Mouse (Mus musculus) CH12F3 (cell line): Measurements from ENCODE around the gene Procr.

Experiments
- in situ Hi-C: fragments of 300-500 bp; cut with MboI; formaldehyde crosslinking; loops from 2 replicates; pipeline ENCODE4 v1.14.3; 2020; ENCODE audit warnings: low sequenced_read_pairs

Gene Procr

DNA sequence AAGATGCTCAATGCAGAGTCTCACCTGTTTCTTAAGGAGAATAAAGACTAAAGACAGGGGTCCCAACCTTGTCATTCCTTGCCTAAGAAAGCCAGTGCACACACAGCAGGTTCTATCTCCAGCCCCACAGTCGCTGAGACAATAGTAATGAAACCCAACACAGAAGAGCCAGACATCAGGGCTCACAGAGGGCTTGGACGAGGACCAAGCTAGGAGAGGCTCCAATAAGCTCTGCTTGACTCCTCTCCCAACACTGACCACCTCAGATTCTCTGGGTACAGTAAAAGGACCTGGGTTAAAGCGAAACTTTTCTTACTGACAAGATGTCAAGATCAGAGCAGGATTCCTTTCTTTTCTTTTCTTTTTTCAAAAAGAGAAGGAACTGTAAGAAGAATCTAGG lies 47.7 kb downstream of the Procr start:
- in situ Hi-C loops = no loop called here

DNA sequence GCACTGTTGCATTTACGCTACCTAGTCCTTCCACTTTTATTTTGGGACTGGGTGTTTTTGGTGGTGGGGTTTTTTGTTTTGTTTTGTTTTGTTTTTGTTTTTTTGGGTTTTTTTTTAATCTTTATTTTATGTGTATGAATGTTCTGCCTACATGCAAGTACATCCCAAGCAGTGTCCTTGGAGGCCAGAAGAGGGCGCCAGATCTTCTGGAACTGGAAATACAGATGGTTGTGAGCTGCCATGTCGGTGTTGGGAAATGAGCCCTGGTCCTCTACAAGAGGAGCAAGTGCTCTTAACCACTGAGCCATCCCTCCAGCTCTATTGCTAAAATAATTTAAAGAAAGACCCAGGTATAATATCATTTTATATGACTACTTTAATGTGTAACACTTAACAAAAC lies 51.8 kb downstream of the Procr start:
- in situ Hi-C loops = no loop called here

DNA sequence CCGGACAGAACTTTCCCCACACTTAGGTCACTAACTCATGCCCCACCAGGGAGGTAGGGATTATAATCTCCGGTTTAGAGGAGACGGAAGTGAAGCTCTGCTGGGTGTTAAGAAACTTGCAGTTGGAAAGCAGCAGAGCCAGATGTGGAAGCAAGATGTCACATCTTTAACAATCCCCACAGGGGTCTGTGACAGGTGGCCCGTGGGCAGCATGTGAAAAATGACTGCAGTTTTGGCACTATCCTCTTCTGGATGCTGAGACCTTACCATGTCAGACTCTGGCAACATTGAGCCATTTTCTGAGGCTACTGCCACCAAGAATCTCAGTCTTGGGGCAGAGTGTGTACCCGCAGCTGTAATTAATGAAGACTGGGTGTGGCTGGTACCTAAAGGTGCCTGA lies 53.1 kb downstream of the Procr start:
- in situ Hi-C loops = no loop called here
